Mouse (Mus musculus) MEL (cell line): ENCODE measurements at regions not wholly inside any gene's neighbourhood (a gene's known extent, or its start where the extent isn't known, plus 50 kb on each side); places are given as distances from the start of the nearest gene placed in this dataset.

ENCODE experiments used
- DNase-seq: peaks from one replicate; pipeline ENCODE4 v3.0.0; 2011; ENCODE audit warnings: low read depth, low spot score
- H3K27ac ChIP-seq: 2 replicates; pipeline ENCODE4 v1.5.1; 2012; ENCODE audit warnings: low read depth, mild to moderate bottlenecking, control low read depth, low read length, moderate library complexity; ENCODE audit not compliant: control insufficient read depth
- H3K27me3 ChIP-seq, 2 experiments: fragments of 150-350 bp in 1 of 2; sonication (generic) in 1 of 2; 2 replicates each; pipeline ENCODE4 v1.6.1; 2012; ENCODE audit warnings: low read length in 2 of 2, mild to moderate bottlenecking in 2 of 2, improper control_type of control experiment in 1 of 2, moderate library complexity in 1 of 2; ENCODE audit not compliant: insufficient read depth in 2 of 2, control insufficient read depth in 1 of 2
- H3K36me3 ChIP-seq, 2 experiments: 2 replicates each; pipeline ENCODE4 v1.6.1; 2012 to 2014; ENCODE audit warnings: low read length in 2 of 2, improper control_type of control experiment in 1 of 2, inconsistent platforms in 1 of 2, mild to moderate bottlenecking in 1 of 2; ENCODE audit not compliant: insufficient read depth in 2 of 2, control insufficient read depth in 1 of 2
- H3K4me1 ChIP-seq, 2 experiments: fragments of 150-350 bp in 1 of 2; sonication (generic) in 1 of 2; 2 replicates each; pipeline ENCODE4 v1.6.1; 2012; ENCODE audit warnings: low read length in 2 of 2, improper control_type of control experiment in 1 of 2, mild to moderate bottlenecking in 1 of 2; ENCODE audit not compliant: insufficient read depth in 2 of 2, control insufficient read depth in 1 of 2
- H3K4me3 ChIP-seq, 2 experiments: fragments of 150-350 bp in 1 of 2; sonication (generic) in 1 of 2; 2 replicates each; pipeline ENCODE4 v1.5.1; 2012; ENCODE audit warnings: low read depth in 2 of 2, low read length in 2 of 2, mild to moderate bottlenecking in 2 of 2, moderate library complexity in 2 of 2, control low read depth in 1 of 2, improper control_type of control experiment in 1 of 2; ENCODE audit not compliant: control insufficient read depth in 1 of 2, insufficient read depth in 1 of 2
- H3K79me2 ChIP-seq: 2 replicates; pipeline ENCODE4 v1.6.1; 2012; ENCODE audit warnings: mild to moderate bottlenecking, low read length, moderate library complexity; ENCODE audit not compliant: control insufficient read depth, poor library complexity, insufficient read depth
- H3K9ac ChIP-seq: 2 replicates; pipeline ENCODE4 v1.6.1; 2012; ENCODE audit warnings: low read depth, mild to moderate bottlenecking, control low read depth, low read length, moderate library complexity; ENCODE audit not compliant: control insufficient read depth, poor library complexity, severe bottlenecking
- H3K9me3 ChIP-seq: fragments of 150-350 bp; sonication (generic); replicated peaks from 2 replicates; pipeline ENCODE4 v1.6.1; 2012; ENCODE audit warnings: mild to moderate bottlenecking, low read length, improper control_type of control experiment, moderate library complexity; ENCODE audit not compliant: insufficient read depth
- BHLHE40 ChIP-seq: IDR thresholded peaks from 2 replicates; pipeline ENCODE4 v1.6.1; 2012; ENCODE audit warnings: low read depth, mild to moderate bottlenecking, inconsistent platforms, low read length, improper control_type of control experiment, borderline replicate concordance
- CTCF ChIP-seq, 3 experiments: IDR thresholded peaks in 2 of 3; conservative IDR thresholded peaks in 1 of 3; 2 replicates each; pipeline ENCODE4 v1.5.1; 2011 to 2012; ENCODE audit warnings: low read length in 3 of 3, low read depth in 2 of 3, mild to moderate bottlenecking in 2 of 3, improper control_type of control experiment in 1 of 3, inconsistent platforms in 1 of 3, mixed read lengths in 1 of 3, moderate library complexity in 1 of 3; ENCODE audit not compliant: control insufficient read depth in 1 of 3, insufficient read depth in 1 of 3, poor library complexity in 1 of 3, severe bottlenecking in 1 of 3
- EP300 ChIP-seq, 2 experiments: IDR thresholded peaks; 2 replicates each; pipeline ENCODE4 v1.6.1; 2011; ENCODE audit warnings: improper control_type of control experiment in 2 of 2, low read length in 2 of 2, low read depth in 1 of 2, mild to moderate bottlenecking in 1 of 2
- GABPA ChIP-seq: IDR thresholded peaks from 2 replicates; pipeline ENCODE4 v1.6.1; 2012; ENCODE audit warnings: low read depth, mild to moderate bottlenecking, inconsistent platforms, low read length, improper control_type of control experiment, moderate library complexity
- KAT2A ChIP-seq: conservative IDR thresholded peaks from 2 replicates; pipeline ENCODE4 v1.6.1; 2012; ENCODE audit warnings: low read depth, low read length, improper control_type of control experiment, inconsistent platforms
- MAFK ChIP-seq: IDR thresholded peaks from 2 replicates; pipeline ENCODE4 v1.6.1; 2011; ENCODE audit warnings: low read depth, mild to moderate bottlenecking, low read length, improper control_type of control experiment, borderline replicate concordance
- MYB ChIP-seq: IDR thresholded peaks from 2 replicates; pipeline ENCODE4 v1.6.1; 2011; ENCODE audit warnings: mild to moderate bottlenecking, low read depth, low read length, improper control_type of control experiment
- NELFE ChIP-seq: IDR thresholded peaks from 2 replicates; pipeline ENCODE4 v1.6.1; 2011; ENCODE audit warnings: low read depth, low read length, improper control_type of control experiment
- POLR2A ChIP-seq, 2 experiments: IDR thresholded peaks; 2 replicates each; pipeline ENCODE4 v1.6.1; 2011 to 2012; ENCODE audit warnings: low read length in 2 of 2, mild to moderate bottlenecking in 2 of 2, control low read depth in 1 of 2, improper control_type of control experiment in 1 of 2, low read depth in 1 of 2, moderate library complexity in 1 of 2; ENCODE audit not compliant: control insufficient read depth in 1 of 2, insufficient read depth in 1 of 2, poor library complexity in 1 of 2
- POLR2AphosphoS2 ChIP-seq: IDR thresholded peaks from 2 replicates; pipeline ENCODE4 v1.6.1; 2011; ENCODE audit warnings: low read length, improper control_type of control experiment
- RCOR1 ChIP-seq: IDR thresholded peaks from 2 replicates; pipeline ENCODE4 v1.6.1; 2012; ENCODE audit warnings: low read depth, mild to moderate bottlenecking, inconsistent platforms, low read length, improper control_type of control experiment
- SIN3A ChIP-seq: IDR thresholded peaks from 2 replicates; pipeline ENCODE4 v1.6.1; 2012; ENCODE audit warnings: low read length, improper control_type of control experiment, inconsistent platforms
- TBP ChIP-seq: IDR thresholded peaks from 2 replicates; pipeline ENCODE4 v1.8.0; 2011; ENCODE audit warnings: low read depth, low read length, improper control_type of control experiment
- TCF12 ChIP-seq: IDR thresholded peaks from 2 replicates; pipeline ENCODE4 v1.6.1; 2014; ENCODE audit warnings: low read depth, mild to moderate bottlenecking, inconsistent platforms, low read length, improper control_type of control experiment, moderate library complexity
- ZKSCAN1 ChIP-seq: IDR thresholded peaks from 2 replicates; pipeline ENCODE4 v1.6.1; 2012; ENCODE audit warnings: low read depth, mild to moderate bottlenecking, inconsistent platforms, low read length, improper control_type of control experiment, moderate library complexity
- ZMIZ1 ChIP-seq: IDR thresholded peaks from 2 replicates; pipeline ENCODE4 v1.6.1; 2012; ENCODE audit warnings: low read depth, mild to moderate bottlenecking, inconsistent platforms, low read length, improper control_type of control experiment, moderate library complexity
- ZNF384 ChIP-seq: IDR thresholded peaks from 2 replicates; pipeline ENCODE4 v1.6.1; 2012; ENCODE audit warnings: low read depth, mild to moderate bottlenecking, inconsistent platforms, low read length, improper control_type of control experiment

GRCm38 (mm10) chr16:8939136-8939535, 109.2 kb downstream of the 1810013L24Rik start:
- no peaks in the 10 kb centered on the region for H3K79me2 ChIP-seq
- TF ChIP-seq EP300 (IDR thresholded peaks at IDR 0.05; ENCODE audit: low read depth in 1 of 2, low read length in 2 of 2) = no peak
- no peak for TF ChIP-seq BHLHE40
- TF ChIP-seq KAT2A = no peak
- TF ChIP-seq SIN3A = no peak
- TF ChIP-seq ZNF384 = no peak
- TF ChIP-seq GABPA = no peak
- no peak for TF ChIP-seq NELFE
- no peak for TF ChIP-seq POLR2AphosphoS2
- TF ChIP-seq ZMIZ1 = no peak
- no peak for TF ChIP-seq RCOR1
- no peak for TF ChIP-seq MAFK
- TF ChIP-seq MYB = no peak
- no peak for TF ChIP-seq ZKSCAN1
- no peak for TF ChIP-seq CTCF (IDR thresholded peaks at IDR 0.05 in 2 of 3, conservative IDR thresholded peaks at IDR 0.05 in 1 of 3; ENCODE audit: control insufficient read depth in 1 of 3, insufficient read depth in 1 of 3, low read depth in 2 of 3, low read length in 3 of 3, poor library complexity in 1 of 3, severe bottlenecking in 1 of 3)
- TF ChIP-seq TBP = no peak
- TF ChIP-seq POLR2A (IDR thresholded peaks at IDR 0.05; ENCODE audit: control insufficient read depth in 1 of 2, insufficient read depth in 1 of 2, low read depth in 1 of 2, low read length in 2 of 2, poor library complexity in 1 of 2) = no peak
- no peak for TF ChIP-seq TCF12
- no peaks in the 10 kb centered on the region; a peak in 1 of 4 replicates for H3K27me3 ChIP-seq
- no peaks in the 10 kb centered on the region for H3K9me3 ChIP-seq
- no peak overlapping the region for H3K4me3 ChIP-seq
- H3K9ac ChIP-seq = no peak overlapping the region
- DNase-seq = no peak
- no peak overlapping the region for H3K27ac ChIP-seq
- H3K4me1 ChIP-seq = no peaks in the 10 kb centered on the region
- H3K36me3 ChIP-seq = no peaks in the 10 kb centered on the region

- Histone ChIP-seq H3K79me2 (no peaks in the 10 kb centered on the region), H3K4me1 (no peaks in the 10 kb centered on the region), H3K9ac (no peak overlapping the region), H3K9me3 (no peaks in the 10 kb centered on the region), H3K4me3 (no peak overlapping the region), H3K27me3 (no peaks in the 10 kb centered on the region; a peak in 2 of 4 replicates), H3K36me3 (no peaks in the 10 kb centered on the region)
- DNase-seq = no peak
- no peak for TF ChIP-seq TBP
- TF ChIP-seq, all 39 proteins: peak for 0
- no peak overlapping the region for H3K27ac ChIP-seq
Measured at GRCm38 (mm10) chr16:8944412-8945102, 114.7 kb downstream of the 1810013L24Rik start.
